Mouse (Mus musculus) lung, postnatal 0 days (tissue): ENCODE results near the gene Supv3l1. TPM values are rescaled to one million over a fixed set of nuclear protein-coding genes. Genes with fewer than 3 reads are reported as not detected.

Experiments used
- ATAC-seq: fragments of 200-750 bp; cut with Nextera tagmentation; 2 replicates; pipeline ENCODE4 v1.8.0; 2017; ENCODE audit warnings: moderate library complexity
- DNase-seq: peaks from one replicate; pipeline ENCODE4 v3.0.0-alpha.2; 2016; ENCODE audit warnings: low spot score
- H3K27ac ChIP-seq: fragments of 300-500 bp; sonication (generic); 2 replicates; pipeline ENCODE4 v1.5.1; 2014; ENCODE audit warnings: antibody characterized with exemption, mild to moderate bottlenecking, low read length, mixed read lengths
- H3K27me3 ChIP-seq: fragments of 300-500 bp; sonication (generic); replicated peaks from 2 replicates; pipeline ENCODE4 v1.6.1; 2014; ENCODE audit warnings: low read length, mixed read lengths; ENCODE audit not compliant: insufficient read depth
- H3K36me3 ChIP-seq: fragments of 300-500 bp; sonication (generic); 2 replicates; pipeline ENCODE4 v1.6.1; 2014; ENCODE audit warnings: low read length, mixed read lengths; ENCODE audit not compliant: insufficient read depth
- H3K4me1 ChIP-seq: fragments of 300-500 bp; sonication (generic); 2 replicates; pipeline ENCODE4 v1.6.1; 2014; ENCODE audit warnings: antibody characterized with exemption, low read depth, low read length, mixed read lengths; ENCODE audit not compliant: insufficient read depth
- H3K4me2 ChIP-seq: fragments of 300-500 bp; sonication (generic); replicated peaks from 2 replicates; pipeline ENCODE4 v1.6.1; 2014; ENCODE audit warnings: low read depth, mild to moderate bottlenecking, low read length, moderate library complexity, mixed read lengths
- H3K4me3 ChIP-seq: fragments of 300-500 bp; sonication (generic); 2 replicates; pipeline ENCODE4 v1.5.1; 2014; ENCODE audit warnings: low read depth, low read length
- H3K9ac ChIP-seq: fragments of 300-500 bp; sonication (generic); replicated peaks from 2 replicates; pipeline ENCODE4 v1.6.1; 2014; ENCODE audit warnings: low read depth, mild to moderate bottlenecking
- H3K9me3 ChIP-seq: fragments of 300-500 bp; sonication (generic); 2 replicates; pipeline ENCODE4 v1.6.1; 2016; ENCODE audit warnings: low read length, mixed read lengths
- CTCF ChIP-seq: IDR thresholded peaks from 2 replicates; pipeline ENCODE4 v1.5.1; 2016; ENCODE audit warnings: antibody characterized with exemption, mild to moderate bottlenecking
- EP300 ChIP-seq: IDR thresholded peaks from 2 replicates; pipeline ENCODE4 v1.6.1; 2016; ENCODE audit warnings: antibody characterized with exemption, mild to moderate bottlenecking, control low read depth
- WGBS: fragments of 180-500 bp; shearing (Covaris S2); extraction: QIAGEN DNeasy Blood & Tissue Kit; methylation state at CpG from one replicate; pipeline ENCODE4 v1.1.7; 2014; 5-methylcytosine and 5-hydroxymethylcytosine counted together
- polyA plus RNA-seq: library from polyadenylated mRNA; unstranded; fragments of >200 nt; fragmentation: Nextera tagmentation; extraction: Ambion mirVana; gene quantifications from 2 replicates; pipeline ENCODE4 v1.2.1, GENCODE M21; 2015

Gene Supv3l1
- polyA plus RNA-seq, 1 experiment from 2014 or later: 9.8 TPM

DNA sequence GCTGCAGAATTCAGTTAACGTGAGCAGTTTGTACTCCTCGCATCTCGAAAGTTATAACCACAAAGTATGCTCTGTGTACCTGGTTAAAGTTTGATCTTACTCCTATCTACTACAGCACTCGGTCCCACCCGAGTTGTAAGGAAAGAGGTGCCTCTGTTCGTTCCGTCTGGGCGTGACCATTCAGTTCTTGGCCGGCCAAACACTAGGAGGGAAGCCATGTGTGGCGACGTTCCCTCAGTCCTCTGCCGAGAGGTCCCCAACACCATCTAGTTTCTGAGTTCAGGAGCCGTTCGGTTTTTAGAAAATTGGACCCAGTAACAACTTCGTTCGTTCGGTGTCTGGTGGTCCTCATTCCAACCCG lies 722 bp upstream of the Supv3l1 start:
- H3K4me1 ChIP-seq: peaks cover 5% of the 10 kb centered on the region; the same call in 1 of the 2 replicates
- peak overlapping the region; percentile 85; the same call in 1 of the 2 replicates for H3K27ac ChIP-seq
- peak; percentile 11 for ATAC-seq
- peak overlapping the region; percentile 78 for H3K4me3 ChIP-seq
- H3K36me3 ChIP-seq: peaks cover under 1% of the 10 kb centered on the region; the same call in 1 of the 2 replicates
- DNase-seq: no peak
- WGBS: 35% methylated on average over 18 of the region's 18 CpGs
- no peaks in the 10 kb centered on the region for H3K9me3 ChIP-seq
- H3K4me2 ChIP-seq: peak overlapping the region; percentile 86
- H3K9ac ChIP-seq: no peak overlapping the region
- H3K27me3 ChIP-seq: no peaks in the 10 kb centered on the region
- no peak for TF ChIP-seq EP300
- no peak for TF ChIP-seq CTCF

GRCm38 (mm10) chr10:62430427-62430826 lies 19.1 kb downstream of the Supv3l1 start:
- ATAC-seq: no peak
- Histone ChIP-seq H3K4me2 (no peak overlapping the region), H3K4me3 (no peak overlapping the region), H3K9ac (no peak overlapping the region), H3K4me1 (no peaks in the 10 kb centered on the region), H3K27me3 (no peaks in the 10 kb centered on the region), H3K9me3 (no peaks in the 10 kb centered on the region), H3K27ac (no peak overlapping the region), H3K36me3 (peaks cover 32% of the 10 kb centered on the region)
- DNase-seq: peak; percentile 22
- 73% methylated on average over 5 of the region's 5 CpGs for WGBS
- TF ChIP-seq EP300 (no peak), CTCF (no peak)

- Histone ChIP-seq H3K4me1 (peaks cover 8% of the 10 kb centered on the region; the same call in 1 of the 2 replicates), H3K9me3 (no peaks in the 10 kb centered on the region), H3K27me3 (no peaks in the 10 kb centered on the region), H3K36me3 (peaks cover 3% of the 10 kb centered on the region; the same call in 1 of the 2 replicates), H3K4me2 (no peak overlapping the region), H3K9ac (no peak overlapping the region), H3K27ac (peak overlapping the region; percentile 73), H3K4me3 (no peak overlapping the region)
- DNase-seq: peak; percentile 78
- no peak for TF ChIP-seq CTCF
- TF ChIP-seq EP300: no peak
- WGBS: 30% methylated on average over 9 of the region's 9 CpGs
- peak; percentile 70 for ATAC-seq
These were observed 24.3 kb downstream of the Supv3l1 start for GRCm38 (mm10) chr10:62425081-62425871.

DNA sequence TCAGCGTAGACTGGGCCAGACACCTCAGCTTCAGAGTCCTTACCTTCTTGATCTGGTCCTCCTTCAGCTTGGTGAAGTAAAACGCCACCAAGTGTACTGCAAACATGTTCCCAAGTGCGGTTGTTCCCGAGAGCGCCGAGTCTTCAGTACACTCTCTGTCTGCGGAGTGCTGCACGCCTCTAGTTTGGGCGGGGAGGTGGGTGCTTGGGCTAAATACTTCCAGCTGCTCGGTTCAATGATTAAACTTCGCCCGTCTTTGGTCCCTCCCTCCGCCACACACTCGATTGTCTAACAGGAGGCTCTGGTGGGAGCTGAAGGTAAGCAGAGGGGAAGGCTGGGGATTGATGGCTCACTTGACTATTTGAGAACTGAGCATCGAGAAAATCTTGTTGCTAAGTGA lies 27.3 kb downstream of the Supv3l1 start, which contains the start of gene Hkdc1:
Gene Hkdc1 (minus strand): TSS at position 237 of the 400 bp plus-strand sequence.
- peak; percentile 81 for ATAC-seq
- H3K9me3 ChIP-seq: no peaks in the 10 kb centered on the region
- no peaks in the 10 kb centered on the region for H3K27me3 ChIP-seq
- H3K27ac ChIP-seq: peak within 1 kb of the TSS; percentile 66; the same call in 1 of the 2 replicates
- H3K36me3 ChIP-seq: no peaks in the 10 kb centered on the region
- peak; percentile 81 for DNase-seq
- H3K9ac ChIP-seq: no peak within 1 kb of the TSS
- H3K4me3 ChIP-seq: no peak within 1 kb of the TSS
- 0 out of 2 replicates have a peak within 1 kb of the TSS, but pooled peaks have one; percentile 5 for H3K4me2 ChIP-seq
- H3K4me1 ChIP-seq: peaks cover 8% of the 10 kb centered on the region; the same call in 1 of the 2 replicates
- whole genome bisulfite sequencing: 36% methylated on average over 15 of the region's 15 CpGs
- no peak for TF ChIP-seq CTCF
- TF ChIP-seq EP300: peak; percentile 59; the same call in 1 of the 2 replicates

DNA sequence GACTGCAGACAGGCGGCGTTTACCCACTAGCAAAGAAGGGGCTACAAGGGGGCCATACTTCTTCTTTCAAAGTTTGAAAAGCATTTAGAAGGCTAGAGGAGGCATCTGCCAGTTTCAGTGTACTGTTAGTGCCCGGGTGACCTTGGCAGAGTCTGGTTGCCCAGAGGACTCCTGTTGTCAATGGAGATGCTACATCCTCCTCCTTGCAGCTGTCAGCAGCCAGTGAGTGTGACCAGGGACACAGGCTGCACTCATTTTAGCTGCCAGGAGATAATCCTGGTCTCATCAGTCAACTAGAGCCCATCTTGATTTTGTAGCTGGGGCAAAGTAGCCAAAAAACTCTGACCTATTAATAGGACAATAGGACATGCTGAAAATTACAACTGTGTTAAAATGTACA lies 28.4 kb downstream of the Supv3l1 start:
- Histone ChIP-seq H3K4me2 (peak overlapping the region; percentile 14; the same call in 1 of the 2 replicates), H3K9ac (no peak overlapping the region), H3K27me3 (no peaks in the 10 kb centered on the region), H3K4me3 (no peak overlapping the region), H3K9me3 (no peaks in the 10 kb centered on the region), H3K4me1 (peaks cover 8% of the 10 kb centered on the region; the same call in 1 of the 2 replicates), H3K27ac (peak overlapping the region; percentile 43), H3K36me3 (no peaks in the 10 kb centered on the region)
- WGBS: 71% methylated on average over 3 of the region's 3 CpGs
- DNase-seq (no peak), ATAC-seq (no peak)
- no peak for TF ChIP-seq CTCF
- TF ChIP-seq EP300: no peak

- H3K27me3 ChIP-seq: no peaks in the 10 kb centered on the region
- no peak overlapping the region for H3K4me3 ChIP-seq
- DNase-seq (peak; percentile 10), ATAC-seq (no peak)
- peak overlapping the region; percentile 43 for H3K27ac ChIP-seq
- no peak overlapping the region for H3K9ac ChIP-seq
- TF ChIP-seq EP300: no peak
- no peak for TF ChIP-seq CTCF
- peak overlapping the region; percentile 6; the same call in 1 of the 2 replicates for H3K4me2 ChIP-seq
- H3K36me3 ChIP-seq: no peaks in the 10 kb centered on the region
- 19% methylated on average over 6 of the region's 6 CpGs for WGBS
- H3K9me3 ChIP-seq: no peaks in the 10 kb centered on the region
- peaks cover 8% of the 10 kb centered on the region; the same call in 1 of the 2 replicates for H3K4me1 ChIP-seq
These were observed 29.1 kb downstream of the Supv3l1 start for GRCm38 (mm10) chr10:62420399-62420798.
